Mouse (Mus musculus) left cerebral cortex, postnatal 10 days (tissue): ENCODE data around the gene Gpc4. TPM values are rescaled to one million over a fixed set of nuclear protein-coding genes. Genes with fewer than 3 reads are reported as not detected.
A peak's percentile ranks its signal among the peaks of the same experiment; 100 is the strongest.

Experiments used
- DNase-seq, 2 experiments: peaks; one replicate each; pipeline ENCODE4 v3.0.0; 2021 to 2022; ENCODE audit warnings: low spot score in 2 of 2, mixed read lengths in 1 of 2; ENCODE audit errors: extremely low spot score in 1 of 2
- intact Hi-C: fragments of 180-260 bp; cut with DNase I; formaldehyde crosslinking; loops from one replicate; pipeline ENCODE4 v1.15.1; 2025
- total RNA-seq, 2 experiments: library from RNA; stranded (reverse); gene quantifications; 2 replicates each; pipeline ENCODE4 v1.2.3; 2021

Gpc4 gene
- total RNA-seq: 10 to 100 TPM; 23.8 to 24.7 TPM

DNA sequence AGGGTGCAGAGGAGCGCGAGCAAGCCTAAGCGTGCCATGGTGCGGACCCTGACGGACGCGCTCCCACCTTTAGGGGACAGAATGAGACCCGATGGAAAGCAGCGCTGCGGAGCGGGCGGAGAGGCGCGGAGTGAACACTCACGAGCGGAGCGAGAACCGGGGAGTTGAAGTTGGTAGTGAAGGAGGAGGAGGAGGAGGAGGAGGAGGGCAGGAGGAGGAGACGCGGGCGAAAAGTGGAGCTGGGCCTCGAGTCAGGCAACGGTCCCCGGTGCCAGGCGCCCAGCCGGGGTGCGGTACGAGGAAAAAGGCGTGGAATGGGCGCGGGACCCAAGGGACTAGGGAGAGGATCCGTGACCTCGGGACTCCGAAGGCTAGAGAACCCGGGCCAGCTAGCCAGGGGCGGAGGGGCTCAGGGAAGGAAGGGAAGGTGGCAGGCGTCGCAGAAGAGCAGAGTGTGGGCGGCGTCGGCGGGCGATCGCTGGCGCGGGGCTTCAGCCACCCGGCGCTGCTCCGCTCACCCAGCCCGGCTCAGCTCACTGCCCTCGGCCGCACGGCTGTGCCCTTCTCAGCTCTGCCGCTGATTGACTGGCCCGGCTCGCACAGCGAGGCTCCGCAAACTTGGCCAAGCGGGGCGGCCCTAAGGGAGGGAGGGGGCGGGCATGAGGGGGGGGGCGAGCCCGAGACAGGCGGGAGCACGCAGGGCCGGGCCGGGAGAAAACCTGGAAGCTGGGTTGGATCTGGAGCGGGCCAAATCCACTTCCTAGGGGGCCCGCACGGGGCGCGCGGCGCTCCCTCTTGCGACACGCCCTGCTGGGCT, at the start of gene Gpc4:
Gpc4 (minus strand) TSS at position 515 of the 817 bp plus-strand sequence.
- DNase-seq: peak; percentile 13 to 82
- intact Hi-C loops: loop anchor here (5.0 to 10.0 kb wide), 3 partner anchors 60 to 200 kb away; no protein-coding TSS in a partner anchor

DNA sequence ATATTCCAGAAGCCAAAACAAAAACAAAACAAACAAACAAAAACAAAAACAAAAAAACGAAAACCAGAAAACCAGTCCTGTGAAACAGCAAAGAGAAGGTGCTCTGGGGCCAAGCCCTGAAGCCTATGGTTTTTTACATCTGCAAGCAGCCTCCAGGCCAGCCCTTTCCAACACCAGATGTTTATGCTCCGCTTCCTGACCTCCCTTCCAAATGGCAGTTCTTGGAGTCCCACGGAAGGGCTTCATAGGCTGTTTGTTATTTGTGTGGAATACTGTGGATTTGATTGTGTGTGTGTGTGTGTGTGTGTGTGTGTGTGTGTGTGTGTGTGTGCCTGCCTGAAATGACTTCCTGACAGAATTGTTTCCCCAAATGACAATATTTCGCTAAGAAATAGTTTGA, 47.8 kb upstream of the Gpc4 start:
- intact Hi-C loops: no loop called here
- DNase-seq: no peak

DNA sequence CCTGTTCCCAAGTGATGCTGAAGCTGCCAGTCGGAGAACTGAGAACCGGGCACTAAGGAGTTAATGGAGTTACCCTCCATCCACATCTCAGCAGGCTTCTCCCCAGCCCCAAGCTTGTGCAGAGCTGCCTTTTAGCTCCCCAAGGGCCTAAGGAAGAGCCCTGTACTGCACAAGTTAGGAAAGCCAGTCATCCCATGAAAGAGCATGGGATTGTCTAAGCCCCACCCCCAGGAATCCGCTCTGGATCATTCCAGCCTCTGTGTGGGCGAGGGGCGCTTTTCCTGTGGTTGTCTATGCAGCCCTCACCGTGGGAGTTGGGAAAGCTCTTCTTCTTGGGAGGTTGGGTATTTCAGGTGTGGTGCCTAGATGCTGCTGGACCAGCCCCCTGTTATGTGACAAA, 34.8 kb upstream of the Gpc4 start:
- DNase-seq: no peak
- intact Hi-C loops: no loop called here

DNA sequence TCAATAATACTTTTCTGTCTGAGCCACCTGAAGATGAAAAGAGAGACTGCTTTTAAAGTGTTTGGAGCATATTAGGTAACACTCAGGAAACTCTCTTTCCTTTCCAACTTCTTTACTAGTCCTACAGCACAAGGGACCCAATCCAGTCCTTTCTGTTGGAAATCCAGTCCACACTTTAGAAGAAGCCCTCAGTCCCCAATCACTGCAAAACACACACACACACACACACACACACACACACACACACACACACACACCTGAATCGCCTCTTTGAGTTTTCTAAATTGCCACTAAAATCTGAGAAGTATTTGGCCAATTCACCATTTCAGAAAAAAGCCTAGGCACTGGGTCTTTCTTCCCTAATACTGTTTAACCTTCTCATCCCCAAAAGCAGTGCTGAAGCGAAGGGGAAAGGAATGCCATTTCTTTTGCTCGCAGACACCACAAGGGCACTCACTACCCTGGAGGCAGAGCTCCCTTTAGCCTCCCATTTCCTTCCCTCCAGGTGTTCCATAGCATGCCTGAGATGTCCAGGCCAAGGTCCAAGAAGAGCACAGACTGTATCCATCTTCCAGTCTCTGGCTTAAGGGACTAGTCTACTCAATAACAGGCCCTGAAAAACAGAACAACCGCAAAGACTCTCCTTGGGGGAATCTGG, 28.4 kb upstream of the Gpc4 start:
- intact Hi-C loops: no loop called here
- DNase-seq: no peak

DNA sequence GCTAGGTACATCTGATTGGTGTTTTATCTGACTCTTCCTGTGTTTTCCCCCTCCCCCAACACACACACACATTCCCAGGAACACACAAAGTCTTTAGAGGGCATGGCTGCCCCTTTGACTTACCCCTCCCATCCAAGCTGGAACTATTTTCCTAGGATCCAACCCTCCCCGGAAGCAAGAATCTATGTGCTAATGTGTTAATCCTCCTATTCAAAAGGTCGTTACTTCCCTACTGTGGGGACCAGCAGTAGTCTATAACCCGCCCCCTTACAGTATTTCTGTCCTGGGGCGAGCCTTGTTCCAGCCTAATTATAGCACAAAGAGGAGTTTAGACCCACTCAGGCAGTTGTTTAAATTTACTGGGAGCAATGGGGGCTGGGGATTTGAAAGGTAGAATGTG, 24.0 kb upstream of the Gpc4 start:
- intact Hi-C loops: no loop called here
- no peak for DNase-seq

DNA sequence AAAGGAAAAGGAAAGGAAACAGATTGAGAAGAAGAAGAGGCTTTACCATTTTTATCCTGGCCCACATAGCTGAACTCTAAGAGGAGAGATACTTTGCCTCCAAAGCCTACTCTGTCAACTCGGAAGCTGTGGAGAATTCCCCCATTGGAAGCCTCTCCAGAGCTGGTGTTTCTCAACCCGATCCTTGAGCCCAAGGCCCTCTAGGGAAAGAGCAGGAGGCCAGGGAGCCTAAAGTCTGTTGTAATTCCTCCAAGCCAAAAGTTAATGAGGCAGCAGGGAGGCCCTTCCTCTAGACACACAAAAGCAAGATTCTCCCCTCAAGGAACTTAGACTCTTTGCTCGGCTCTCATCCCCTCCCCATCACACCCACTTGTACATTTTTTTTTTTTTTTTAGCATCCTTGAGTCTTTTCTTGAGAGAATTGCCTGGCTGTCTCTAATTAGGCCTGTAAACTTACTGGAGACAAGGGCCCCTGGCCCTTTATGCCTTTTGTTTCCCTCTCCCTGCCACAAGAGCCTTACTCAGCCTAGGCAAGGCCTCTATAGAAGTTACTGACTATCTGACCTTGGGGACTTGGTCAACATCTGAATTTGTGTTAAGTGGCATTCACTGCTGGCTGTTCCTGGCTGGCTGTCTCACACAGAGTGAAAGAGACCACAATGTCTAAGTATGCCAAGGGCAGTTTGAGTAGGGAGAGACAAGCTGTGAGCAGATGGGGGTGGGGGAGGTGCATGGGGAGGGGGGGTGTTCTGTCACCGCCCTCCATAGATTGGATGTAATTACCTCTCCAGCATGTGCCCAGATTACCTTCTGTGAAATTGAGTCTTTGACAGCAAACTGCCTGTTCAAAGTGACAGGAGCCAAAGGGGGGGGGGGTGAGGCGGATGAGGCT, 18.7 kb upstream of the Gpc4 start:
- intact Hi-C loops: no loop called here

DNA sequence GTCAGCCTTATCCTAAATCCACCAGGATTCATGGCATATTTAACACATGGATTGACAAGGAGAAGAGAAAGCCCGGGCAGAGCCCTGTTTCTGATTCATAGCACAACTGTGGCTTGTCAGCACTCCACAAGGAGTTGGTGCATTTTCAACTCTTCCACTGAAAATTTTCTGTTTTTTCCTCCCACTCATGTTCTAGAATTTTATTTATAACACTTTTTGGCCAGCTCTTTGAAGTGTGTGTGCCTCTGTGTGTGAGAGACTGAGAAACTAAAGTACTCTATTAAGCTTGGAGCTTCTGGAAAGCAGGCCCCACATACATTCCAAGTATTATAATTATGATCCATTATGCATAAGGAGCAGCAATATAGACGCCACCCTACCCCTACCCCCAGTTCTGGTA, 16.3 kb upstream of the Gpc4 start:
- peak in 1 of 2 experiments; percentile 5 for DNase-seq
- intact Hi-C loops: no loop called here

More for the DNA sequence above, 18.7 kb upstream of the Gpc4 start:
- DNase-seq: no peak

DNA sequence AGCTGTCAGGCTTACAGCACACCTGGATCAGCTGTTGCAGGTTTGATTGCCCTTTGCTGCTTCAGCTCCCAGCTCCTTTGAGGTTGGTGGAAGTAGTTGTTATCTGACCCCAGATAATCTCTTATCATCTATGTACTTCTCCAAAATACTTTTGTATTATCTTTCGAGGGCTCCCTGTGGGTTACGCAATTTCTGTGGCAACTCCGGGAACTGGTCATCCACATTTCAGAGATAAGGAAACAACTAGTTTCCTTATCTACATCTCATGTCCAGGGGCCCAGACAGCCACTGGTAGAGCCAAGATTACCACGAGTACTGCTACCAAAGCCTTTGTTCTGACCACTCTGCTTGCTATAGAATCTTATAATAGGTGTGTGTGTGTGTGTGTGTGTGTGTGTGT, 12.0 kb upstream of the Gpc4 start:
- intact Hi-C loops: no loop called here
- no peak for DNase-seq

DNA sequence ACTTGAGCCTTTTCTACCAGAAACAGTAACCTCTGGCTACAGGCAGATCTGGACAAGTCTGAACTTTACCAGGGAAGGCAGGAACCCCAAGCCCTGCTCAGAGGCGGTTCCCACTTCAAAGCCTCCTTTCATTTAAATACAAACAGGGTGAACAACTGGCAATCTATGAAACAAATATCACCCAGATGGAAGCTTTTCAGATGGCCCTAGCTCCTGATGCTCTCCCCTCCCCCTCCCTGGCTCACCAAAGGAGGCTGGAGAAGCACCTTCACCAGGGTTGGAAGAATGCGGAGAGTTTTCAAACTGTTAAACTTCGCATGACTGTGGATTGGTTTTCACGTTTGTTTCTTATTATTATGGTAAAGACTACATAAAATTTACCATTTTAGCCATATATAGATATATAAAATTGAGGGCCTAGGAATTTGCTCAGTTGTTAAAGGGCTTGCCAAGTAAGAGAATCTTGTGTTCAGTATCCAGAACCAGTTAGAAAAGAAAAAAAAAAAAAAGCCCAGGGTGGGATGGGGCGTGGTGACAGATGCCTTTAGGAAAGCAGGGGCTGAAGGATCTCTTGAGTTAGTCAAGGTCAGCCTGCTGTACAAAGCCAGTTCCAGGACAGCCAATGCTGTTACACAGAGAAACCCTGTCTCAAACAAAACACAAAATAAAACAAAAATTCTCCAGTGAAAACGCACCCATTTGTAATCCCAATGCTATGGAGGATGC, 2.6 kb upstream of the Gpc4 start:
- intact Hi-C loops: loop anchor here (10.0 kb wide), 2 partner anchors 57 to 197 kb away; no protein-coding TSS in a partner anchor
- no peak for DNase-seq

DNA sequence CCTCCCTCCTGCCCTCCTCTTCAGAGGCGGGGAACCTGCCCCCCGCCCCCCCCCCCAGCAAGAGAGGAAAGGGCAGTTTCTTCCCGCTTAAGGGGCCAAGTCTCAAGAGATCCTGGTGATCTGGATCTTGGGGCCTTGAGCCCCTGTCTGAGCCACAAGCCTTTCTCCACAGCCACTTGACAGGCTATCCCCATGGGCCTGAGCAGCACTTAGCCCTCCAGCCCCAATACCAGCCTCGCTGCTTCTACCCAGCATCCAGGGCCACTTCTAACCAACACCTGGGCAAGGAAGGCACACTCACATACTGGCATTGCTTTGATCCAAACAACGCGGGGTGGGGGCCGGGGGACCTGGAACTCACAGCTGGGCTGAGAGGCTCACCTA, 495 bp upstream of the Gpc4 start:
- intact Hi-C loops: loop anchor here (10.0 kb wide), 2 partner anchors 59 to 199 kb away; no protein-coding TSS in a partner anchor
- DNase-seq: no peak

DNA sequence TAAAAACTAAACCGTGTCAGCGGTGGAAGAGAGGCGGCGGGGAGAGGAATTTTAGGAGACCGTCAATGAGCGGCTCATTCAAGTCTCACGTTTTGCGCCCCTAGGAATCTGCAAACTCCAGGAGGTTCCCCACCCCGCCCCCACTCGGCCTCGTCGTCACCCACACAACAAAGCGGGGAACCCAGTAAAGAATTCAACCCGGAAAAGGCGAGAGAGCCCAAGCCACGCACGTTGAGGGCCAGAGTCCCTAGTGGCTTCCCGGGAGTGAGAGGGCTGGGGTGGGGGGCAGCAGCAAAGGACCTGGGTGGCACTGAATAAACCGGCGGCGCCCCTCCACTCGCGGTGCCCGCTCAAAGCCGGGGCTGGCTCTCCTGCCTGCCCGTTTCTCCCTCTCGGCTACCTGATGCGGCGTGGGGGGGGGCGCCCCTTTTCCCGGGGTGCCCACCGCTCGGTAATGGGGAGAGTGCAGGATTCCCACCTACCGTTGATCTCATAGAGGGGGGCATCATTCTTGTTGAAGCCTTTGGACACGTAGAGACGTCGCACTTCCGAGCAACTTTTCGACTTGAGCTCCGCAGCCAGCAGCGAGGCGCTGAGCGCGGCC, 816 bp downstream of the Gpc4 start:
- intact Hi-C loops: loop anchor here (5.0 to 10.0 kb wide), 3 partner anchors 61 to 201 kb away; no protein-coding TSS in a partner anchor
- peak in 1 of 2 experiments; percentile 22 for DNase-seq

DNA sequence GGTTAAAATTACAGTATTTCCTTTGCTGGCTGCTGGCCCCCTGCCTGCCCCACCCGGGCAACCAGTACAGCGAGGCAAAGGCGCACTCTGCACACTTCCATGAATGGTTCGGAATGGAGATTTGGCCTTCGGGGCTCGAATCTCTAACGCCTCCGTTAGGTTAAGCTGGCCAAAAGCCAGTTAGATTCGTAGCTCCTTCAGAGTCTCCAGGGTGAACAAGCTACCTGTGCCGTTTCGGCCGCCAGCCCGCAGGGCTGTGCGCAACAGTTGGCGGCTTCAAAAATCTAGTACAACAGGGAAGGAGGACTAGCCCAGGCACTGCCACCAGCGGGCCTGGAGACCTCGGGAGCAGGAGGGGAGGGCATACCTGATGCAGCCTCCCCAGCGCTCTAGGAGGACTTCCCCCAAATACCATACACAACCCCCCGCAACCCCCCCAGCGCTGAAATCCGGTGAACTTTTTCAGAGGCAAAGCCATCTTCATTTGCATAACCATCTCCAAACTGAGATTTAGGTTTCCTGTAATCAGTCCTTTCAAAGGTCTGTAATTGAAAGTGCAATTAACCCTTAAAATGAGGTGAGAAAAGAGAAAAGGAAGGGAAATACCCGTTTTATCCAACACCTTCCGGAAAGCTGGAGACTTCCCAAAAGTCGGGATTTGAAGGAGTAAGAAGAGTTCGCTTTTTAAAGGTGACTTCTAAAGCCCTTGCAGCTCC, 1.5 kb downstream of the Gpc4 start:
- intact Hi-C loops: loop anchor here (5.0 to 10.0 kb wide), 3 partner anchors 61 to 201 kb away; no protein-coding TSS in a partner anchor
- DNase-seq: no peak

DNA sequence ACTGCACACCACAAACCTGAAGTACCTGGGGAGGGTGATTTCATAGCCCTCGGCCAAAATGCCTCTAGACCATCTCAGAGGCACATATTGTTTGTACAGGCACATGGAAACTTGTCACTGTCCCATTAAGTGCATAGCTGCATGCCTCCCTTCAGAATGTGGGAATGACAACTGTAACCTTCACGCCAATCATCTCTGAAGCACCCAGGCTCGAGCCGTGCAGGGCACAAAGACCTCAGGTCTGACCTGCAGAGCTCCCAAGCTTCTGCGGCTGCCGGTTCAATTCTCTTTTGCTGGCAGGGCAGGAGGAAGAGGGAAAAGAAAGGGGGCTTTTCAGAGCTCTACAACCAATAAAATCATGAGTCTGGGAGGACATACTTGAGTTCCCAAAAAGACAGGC, 2.3 kb downstream of the Gpc4 start:
- no peak for DNase-seq
- intact Hi-C loops: loop anchor here (5.0 to 10.0 kb wide), 3 partner anchors 62 to 202 kb away; no protein-coding TSS in a partner anchor

DNA sequence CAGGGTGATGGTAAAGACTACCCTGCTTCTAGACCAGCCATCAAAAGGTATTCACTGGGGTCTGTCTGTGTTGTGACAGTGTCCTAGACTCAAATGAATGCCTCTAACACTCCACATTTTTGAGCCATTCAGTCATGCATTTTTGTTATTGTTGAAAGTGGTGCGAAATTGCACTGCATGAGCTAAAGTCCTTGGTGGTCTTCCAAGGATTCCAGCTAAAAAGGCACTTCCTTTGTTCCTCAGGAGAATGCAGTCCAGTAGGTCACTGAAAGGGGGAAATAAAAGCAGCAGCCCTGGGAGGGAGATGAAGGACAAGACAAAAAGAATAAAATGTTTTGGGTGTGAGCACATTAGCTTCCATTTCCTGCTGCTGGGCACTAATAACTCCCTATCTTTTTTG, 2.8 kb downstream of the Gpc4 start:
- intact Hi-C loops: loop anchor here (5.0 to 10.0 kb wide), 3 partner anchors 63 to 203 kb away; no protein-coding TSS in a partner anchor

DNA sequence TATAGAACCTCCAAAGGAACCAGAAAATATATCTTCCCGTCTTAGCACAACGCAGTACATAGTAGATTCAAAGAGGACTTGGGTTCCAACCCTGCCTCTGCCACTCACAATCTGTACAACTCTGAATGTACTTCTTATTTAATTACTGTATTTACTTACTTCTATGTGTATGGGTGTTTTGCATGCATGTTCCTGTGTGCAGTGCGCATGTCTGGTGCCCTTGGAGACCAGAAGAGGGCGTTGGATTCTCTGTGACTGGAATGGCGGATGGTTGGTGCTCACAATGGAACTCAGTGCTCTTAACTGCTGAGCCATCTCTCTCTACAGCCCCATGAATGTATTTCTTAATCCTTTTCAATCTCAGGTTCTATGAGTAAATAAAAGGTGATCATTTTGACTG, 5.4 kb downstream of the Gpc4 start:
- no peak for DNase-seq

More for the DNA sequence above, 2.8 kb downstream of the Gpc4 start:
- no peak for DNase-seq

DNA sequence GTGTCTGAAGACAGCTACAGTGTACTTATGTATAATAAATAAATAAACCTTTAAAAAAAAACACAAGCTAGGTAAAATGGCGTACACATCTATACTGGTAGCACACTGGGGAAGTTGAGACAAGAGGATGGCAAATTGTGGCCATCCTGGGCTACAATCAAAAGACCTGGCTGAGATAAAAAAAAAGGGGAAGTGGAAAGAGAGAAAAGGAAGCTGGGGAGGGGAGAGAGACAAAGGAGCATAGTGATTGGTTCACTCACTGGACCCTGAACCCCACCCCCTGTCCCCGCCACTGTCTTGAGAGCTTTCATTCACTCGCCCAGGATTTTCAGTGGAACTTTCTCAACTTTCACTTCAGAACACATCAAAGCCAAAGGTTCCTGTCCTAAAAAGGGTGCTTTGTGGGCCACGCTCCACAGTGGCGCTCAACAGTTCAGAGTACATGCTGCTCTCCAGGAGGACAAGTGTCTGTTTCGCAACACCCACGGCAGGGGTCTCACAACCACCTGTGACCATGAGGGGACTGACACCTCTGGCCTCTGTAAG, 9.6 kb downstream of the Gpc4 start:
- intact Hi-C loops: no loop called here
- no peak for DNase-seq

More for the DNA sequence above, 5.4 kb downstream of the Gpc4 start:
- intact Hi-C loops: loop anchor here (5.0 to 10.0 kb wide), 3 partner anchors 65 to 205 kb away; no protein-coding TSS in a partner anchor

DNA sequence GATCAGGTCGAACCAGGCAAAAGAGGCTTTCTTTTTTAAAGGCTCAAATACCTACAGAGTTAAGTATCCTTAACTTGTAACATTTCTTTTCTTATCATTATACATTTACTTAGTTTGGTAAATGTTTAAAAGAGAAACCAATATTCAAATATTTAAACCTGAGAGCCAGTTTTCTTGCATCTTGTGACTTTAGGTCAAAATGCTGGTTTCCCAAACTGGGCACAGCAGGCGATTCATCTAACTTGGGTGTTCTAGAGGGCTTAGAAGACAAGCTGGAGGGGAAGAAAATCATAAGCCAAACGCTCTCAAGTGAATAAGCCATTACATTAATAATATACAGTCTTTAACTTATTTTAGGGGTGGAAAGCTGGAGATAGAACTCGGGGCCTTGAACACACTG, 10.2 kb downstream of the Gpc4 start:
- no peak for DNase-seq
- intact Hi-C loops: no loop called here
